Mouse (Mus musculus) erythroid progenitor cell, adult 5-6 weeks (primary cell): ENCODE results near the gene Pyroxd1. TPM values are rescaled to one million over a fixed set of nuclear protein-coding genes. Genes with fewer than 3 reads are reported as not detected.

Experiments used
- ATAC-seq: replicated peaks from 2 replicates; pipeline ENCODE4 v1.8.0; 2016; ENCODE audit warnings: moderate number of reproducible peaks, mild to moderate bottlenecking, moderate TSS enrichment, inconsistent platforms; ENCODE audit not compliant: poor library complexity, low FRiP score, severe bottlenecking
- total RNA-seq, 2 experiments: library from RNA; stranded (forward) in 1 of 2; stranded (reverse) in 1 of 2; fragments of 150-400 nt in 1 of 2; fragments of 186-747, 209-891 nt in 1 of 2; gene quantifications; 2 replicates each; pipeline versions ENCODE4 v1.2.3 to v1.2.4; 2015 to 2017; ENCODE audit warnings: low replicate concordance in 2 of 2

Pyroxd1 gene
- total RNA-seq, 2 experiments from 2014 or later = 4.8 to 7.1 TPM

DNA sequence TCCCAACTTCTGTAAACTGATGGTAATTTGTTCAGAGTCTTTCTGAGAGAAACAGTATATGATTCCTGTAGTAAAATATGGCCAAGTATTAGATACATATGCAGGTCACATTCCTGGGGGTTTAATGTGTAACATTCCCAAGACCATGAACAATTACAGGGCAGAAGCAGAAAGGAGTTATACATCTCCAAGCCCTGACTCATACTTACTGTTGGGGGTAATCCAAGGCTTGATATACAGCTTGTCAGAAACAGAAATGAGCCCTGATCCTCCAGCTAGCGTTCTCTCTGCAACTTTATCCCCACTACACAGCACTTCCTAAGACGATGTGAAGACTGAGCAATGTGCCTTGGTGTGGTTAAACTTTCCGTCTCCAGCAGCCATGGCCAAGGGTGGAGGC lies 22.1 kb downstream of the Pyroxd1 start:
- ATAC-seq = no peak

GRCm38 (mm10) chr6:142369568-142369967 lies 24.1 kb downstream of the Pyroxd1 start:
- ATAC-seq = no peak

DNA sequence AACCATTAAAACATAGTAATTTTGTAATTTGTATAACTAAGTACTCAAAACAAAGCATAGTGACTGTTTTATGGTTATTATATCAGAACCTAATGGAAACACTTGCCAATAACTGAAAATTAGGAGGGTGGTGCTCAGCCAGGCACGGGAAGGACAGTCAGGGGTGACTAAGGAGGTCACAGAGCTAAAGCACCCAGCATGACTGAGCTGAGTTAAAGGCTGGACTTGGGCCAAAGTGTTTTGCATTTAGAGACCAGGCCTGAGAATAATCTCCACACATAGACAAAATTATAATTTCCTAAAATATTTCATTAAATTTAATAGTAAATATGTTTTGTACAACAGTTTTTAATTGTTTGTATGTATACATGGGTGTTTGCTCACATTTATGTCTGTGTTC lies 31.6 kb downstream of the Pyroxd1 start:
- ATAC-seq = no peak

- ATAC-seq = no peak
Observed at GRCm38 (mm10) chr6:142378576-142379330, 33.3 kb downstream of the Pyroxd1 start.

- no peak for ATAC-seq
Observed at GRCm38 (mm10) chr6:142379961-142380360, 34.5 kb downstream of the Pyroxd1 start.

- no peak for ATAC-seq
Observed at GRCm38 (mm10) chr6:142381615-142382014, 36.2 kb downstream of the Pyroxd1 start.

DNA sequence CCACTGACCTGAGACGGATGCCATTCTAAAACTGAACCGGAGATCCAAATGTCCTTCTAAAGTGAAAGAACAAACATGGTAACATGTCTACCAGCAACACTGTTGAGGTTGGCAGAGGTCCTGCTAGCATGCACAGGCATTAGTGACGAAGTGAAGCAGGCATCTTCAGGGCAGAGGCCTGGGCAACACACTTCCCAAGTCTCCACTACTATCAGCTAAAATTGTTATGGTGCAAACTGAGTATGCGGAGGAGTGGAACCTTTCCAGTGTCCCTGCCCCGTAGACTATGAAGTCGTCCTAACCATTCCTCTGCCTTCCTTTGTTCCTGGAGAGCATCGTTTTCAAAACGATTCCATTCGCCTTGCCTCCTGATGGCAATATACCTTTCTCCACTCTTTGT lies 39.1 kb downstream of the Pyroxd1 start:
- ATAC-seq = no peak

GRCm38 (mm10) chr6:142386285-142387010 lies 41.0 kb downstream of the Pyroxd1 start:
- ATAC-seq = peak; percentile 51

DNA sequence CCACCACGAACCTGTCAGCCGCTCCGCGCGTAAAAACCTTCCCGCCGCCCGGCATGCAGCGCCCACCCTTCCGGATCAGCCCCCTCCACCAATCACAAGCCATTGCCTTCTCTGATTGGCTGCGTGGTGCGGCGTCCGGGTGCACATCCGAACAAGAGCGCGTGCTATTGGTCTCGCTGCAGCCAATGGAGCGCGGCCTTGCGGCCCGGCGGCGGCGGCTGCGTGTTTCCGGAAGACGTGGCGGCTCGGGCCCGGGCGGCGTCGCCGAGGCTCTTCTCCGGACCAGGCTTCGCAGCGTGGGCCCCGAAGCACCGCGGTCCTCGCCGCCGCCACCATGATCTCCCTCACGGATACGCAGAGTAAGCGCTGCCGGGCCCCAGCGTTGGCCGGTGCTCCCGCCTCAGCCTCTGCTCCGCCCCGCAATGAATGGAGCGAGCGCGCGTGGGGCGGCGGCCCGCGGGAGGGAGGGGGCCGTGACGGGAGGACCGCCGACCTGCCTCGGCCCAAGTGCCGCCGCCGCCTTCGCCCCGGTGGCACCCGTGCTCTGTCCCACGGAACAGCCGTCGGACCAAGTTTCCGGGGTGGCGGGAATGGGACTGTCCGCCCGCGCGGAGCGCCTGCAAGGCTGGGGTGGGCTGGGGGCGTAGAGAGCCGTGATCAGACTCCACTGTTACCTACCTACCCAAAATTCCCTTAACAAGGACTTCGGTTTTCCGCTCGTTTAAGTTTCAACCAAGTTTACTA lies 41.7 kb downstream of the Pyroxd1 start, which contains the start of the genes Recql and Golt1b:
Gene Recql, minus strand, starts transcription at position 77 of the 744 bp plus-strand sequence.
Gene Golt1b, plus strand, starts transcription at position 211 of the 744 bp plus-strand sequence.
- peak; percentile 96 for ATAC-seq

DNA sequence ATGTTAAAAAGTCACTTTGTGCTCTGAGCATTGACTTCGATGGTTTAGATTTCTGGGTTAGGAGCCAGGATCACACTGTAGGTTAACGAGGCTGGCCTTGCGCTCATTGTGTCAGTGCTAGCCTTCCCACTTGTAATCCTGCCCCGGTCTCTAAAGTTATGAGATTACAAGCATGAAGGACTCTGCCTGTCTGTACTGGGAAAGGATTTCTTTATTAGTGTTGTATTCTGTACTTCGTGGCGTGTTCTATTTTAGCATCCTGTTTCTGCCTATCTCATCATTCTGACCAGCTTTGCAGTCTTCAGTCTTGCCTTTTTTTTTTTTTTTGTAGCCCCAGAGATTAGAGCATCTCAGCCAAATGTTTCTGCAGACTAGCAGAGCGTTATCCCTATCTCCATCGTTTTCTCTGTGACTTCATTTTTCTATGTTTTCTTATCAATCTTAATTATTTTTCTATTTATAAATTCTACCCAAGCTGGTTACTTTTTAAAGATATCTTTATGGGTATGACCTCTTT lies 42.4 kb downstream of the Pyroxd1 start:
- ATAC-seq = no peak

DNA sequence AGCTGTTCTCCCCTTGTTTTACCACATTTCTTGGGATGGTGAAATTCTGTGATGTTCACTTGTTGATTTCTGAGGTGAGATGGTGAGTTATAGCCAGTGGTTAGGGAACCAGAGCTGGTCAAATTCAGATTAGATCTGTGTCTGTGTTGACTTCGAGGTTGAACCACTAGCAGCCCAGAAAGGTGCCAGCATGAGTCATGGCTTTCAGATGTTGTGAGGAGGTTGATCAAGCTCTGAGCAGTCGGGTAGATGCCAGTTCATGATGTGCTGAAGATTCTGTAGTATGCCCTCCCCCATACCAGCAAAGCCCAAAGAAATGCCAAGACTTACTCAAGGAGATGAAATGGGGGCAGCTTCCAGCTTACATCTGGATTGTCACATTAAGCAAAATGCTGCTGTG lies 43.6 kb downstream of the Pyroxd1 start:
- no peak for ATAC-seq

DNA sequence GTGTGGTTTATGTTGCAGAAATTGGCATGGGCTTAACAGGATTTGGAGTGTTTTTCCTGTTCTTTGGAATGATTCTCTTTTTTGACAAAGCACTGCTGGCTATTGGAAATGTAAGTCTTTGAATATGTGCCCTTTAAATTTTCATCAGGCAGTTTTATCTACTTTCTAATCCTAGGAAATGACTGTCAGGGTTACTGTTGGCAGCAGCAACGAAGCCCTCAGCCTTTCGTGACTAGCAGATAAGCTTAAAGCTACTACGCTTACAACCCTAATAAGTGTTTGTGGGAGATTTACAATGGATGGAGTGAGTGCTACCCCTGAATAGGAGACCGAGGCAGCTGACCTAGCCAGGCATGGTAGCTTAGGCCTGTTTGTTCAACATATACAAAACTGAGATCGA lies 46.9 kb downstream of the Pyroxd1 start:
- ATAC-seq = no peak

GRCm38 (mm10) chr6:142394669-142395068 lies 49.2 kb downstream of the Pyroxd1 start:
- ATAC-seq = no peak

DNA sequence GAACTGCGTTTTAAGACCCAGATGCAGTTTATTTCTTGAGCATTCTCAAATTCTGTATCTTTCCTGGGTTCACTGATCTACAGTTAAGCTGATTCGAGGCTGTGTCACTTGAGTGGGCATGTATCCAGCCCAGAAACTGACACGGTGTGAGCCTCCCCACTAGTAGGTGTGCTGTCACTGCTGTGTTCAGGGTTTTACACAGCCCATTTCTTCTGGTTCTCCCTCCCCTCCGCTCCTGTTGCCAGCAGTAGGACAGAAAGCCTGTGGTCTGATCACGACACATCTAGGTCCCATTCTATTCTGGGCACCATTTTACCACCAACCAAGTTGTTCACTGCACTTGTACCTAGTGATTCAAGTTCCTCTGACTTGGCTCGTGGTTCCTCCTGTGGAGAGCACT lies 50.3 kb downstream of the Pyroxd1 start:
- ATAC-seq = no peak

DNA sequence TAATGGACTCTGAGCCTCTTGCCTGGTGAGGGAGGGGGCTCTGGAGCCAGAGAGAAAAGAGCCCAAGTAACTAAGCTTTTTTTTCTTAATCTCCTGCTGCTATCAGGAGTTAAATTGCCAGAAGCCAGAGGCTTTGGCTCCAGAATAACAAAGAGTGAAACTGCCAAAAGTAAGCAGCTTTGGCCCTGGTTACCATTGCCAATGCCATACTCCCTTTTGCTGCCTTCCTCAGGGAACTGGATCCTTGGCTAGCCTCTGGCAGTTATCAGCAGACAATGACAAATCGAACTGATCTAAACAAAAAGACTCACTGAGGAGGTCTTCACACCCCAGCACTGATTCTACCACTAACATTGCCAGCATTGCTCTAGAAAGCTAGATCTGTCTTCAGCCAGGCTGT lies 65.7 kb downstream of the Pyroxd1 start:
- no peak for ATAC-seq

Other genes starting within 250 kb of the Pyroxd1 start
- not detected in 2 replicates for gene Slco1a6, start 137.1 kb upstream of the Pyroxd1 start, total RNA-seq (2015; ENCODE audit: low replicate concordance)
- gene Slco1a6, start 137.1 kb upstream of the Pyroxd1 start, total RNA-seq (2017; ENCODE audit: low replicate concordance) = 1.3 TPM in 1 of 2 replicates, not detected in the other
- not detected in 2 replicates for gene Iapp, start 47.2 kb upstream of the Pyroxd1 start, total RNA-seq (2015; ENCODE audit: low replicate concordance)
- not detected in 2 replicates for gene Iapp, start 47.2 kb upstream of the Pyroxd1 start, total RNA-seq (2017; ENCODE audit: low replicate concordance)
- 1.1 TPM in 1 of 2 replicates, not detected in the other for gene Slco1a5, start 22.7 kb upstream of the Pyroxd1 start, total RNA-seq (2015; ENCODE audit: low replicate concordance)
- 0.26 TPM in 1 of 2 replicates, not detected in the other for gene Slco1a5, start 22.7 kb upstream of the Pyroxd1 start, total RNA-seq (2017; ENCODE audit: low replicate concordance)
- 23.1 and 52.6 TPM in 2 replicates for gene Recql, start 41.4 kb downstream of the Pyroxd1 start, total RNA-seq (2015; ENCODE audit: low replicate concordance)
- gene Recql, start 41.4 kb downstream of the Pyroxd1 start, total RNA-seq (2017; ENCODE audit: low replicate concordance) = 17.1 and 23.3 TPM in 2 replicates
- 13.8 and 19.5 TPM in 2 replicates for gene Golt1b, start 41.6 kb downstream of the Pyroxd1 start, total RNA-seq (2015; ENCODE audit: low replicate concordance)
- 19.9 and 30.9 TPM in 2 replicates for gene Golt1b, start 41.6 kb downstream of the Pyroxd1 start, total RNA-seq (2017; ENCODE audit: low replicate concordance)
- gene Spx, start 67.8 kb downstream of the Pyroxd1 start, total RNA-seq (2015; ENCODE audit: low replicate concordance) = not detected in 2 replicates
- gene Spx, start 67.8 kb downstream of the Pyroxd1 start, total RNA-seq (2017; ENCODE audit: low replicate concordance) = 1.7 TPM in 1 of 2 replicates, not detected in the other
- gene Gys2, start 127.5 kb downstream of the Pyroxd1 start, total RNA-seq (2015; ENCODE audit: low replicate concordance) = not detected in 2 replicates
- not detected in 2 replicates for gene Gys2, start 127.5 kb downstream of the Pyroxd1 start, total RNA-seq (2017; ENCODE audit: low replicate concordance)
- 10.1 TPM in 1 of 2 replicates, not detected in the other for gene Ldhb, start 162.3 kb downstream of the Pyroxd1 start, total RNA-seq (2015; ENCODE audit: low replicate concordance)
- 3.7 TPM in 1 of 2 replicates, not detected in the other for gene Ldhb, start 162.3 kb downstream of the Pyroxd1 start, total RNA-seq (2017; ENCODE audit: low replicate concordance)
- gene Kcnj8, start 226.0 kb downstream of the Pyroxd1 start, total RNA-seq (2015; ENCODE audit: low replicate concordance) = not detected in 2 replicates
- gene Kcnj8, start 226.0 kb downstream of the Pyroxd1 start, total RNA-seq (2017; ENCODE audit: low replicate concordance) = not detected in 2 replicates